Mouse (Mus musculus): Measurements from ENCODE around the gene Npm1.

DNA sequence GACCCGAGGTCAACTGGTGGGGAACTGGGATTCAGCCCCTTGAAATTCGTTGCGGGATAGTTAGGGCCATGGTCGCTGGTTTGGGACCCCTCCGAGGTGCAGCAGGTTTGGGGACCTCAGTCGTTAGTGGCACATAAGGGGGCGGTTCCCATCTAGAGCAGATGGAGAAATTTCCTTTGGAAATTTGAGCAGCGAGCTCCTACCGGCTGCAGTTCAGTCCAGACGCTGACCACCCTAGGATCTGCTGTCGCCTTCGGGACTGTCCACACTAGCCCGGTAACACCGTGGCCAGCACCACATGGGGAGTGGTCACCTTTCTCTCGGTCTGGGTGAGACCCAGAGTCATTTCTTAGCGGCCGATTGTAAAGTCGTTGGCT lies 41.3 kb upstream of the Npm1 start:
- TF ChIP-seq TAL1 (conservative IDR thresholded peaks at IDR 0.05; ENCODE audit: low read depth, low read length) (no peak), CTCF (IDR thresholded peaks at IDR 0.05; ENCODE audit: low read depth, low read length) (no peak)

All from G1E (cell line).